Mouse (Mus musculus): ENCODE data around the gene Col16a1.

Col16a1 gene

GRCm38 (mm10) chr4:130045609-130046008 lies 2.0 kb upstream of the Col16a1 start:
- in situ Hi-C loops (cut with MboI, MseI): no loop called here

GRCm38 (mm10) chr4:130048203-130048479 lies 501 bp downstream of the Col16a1 start:
- in situ Hi-C loops (cut with MboI, MseI): no loop called here

DNA sequence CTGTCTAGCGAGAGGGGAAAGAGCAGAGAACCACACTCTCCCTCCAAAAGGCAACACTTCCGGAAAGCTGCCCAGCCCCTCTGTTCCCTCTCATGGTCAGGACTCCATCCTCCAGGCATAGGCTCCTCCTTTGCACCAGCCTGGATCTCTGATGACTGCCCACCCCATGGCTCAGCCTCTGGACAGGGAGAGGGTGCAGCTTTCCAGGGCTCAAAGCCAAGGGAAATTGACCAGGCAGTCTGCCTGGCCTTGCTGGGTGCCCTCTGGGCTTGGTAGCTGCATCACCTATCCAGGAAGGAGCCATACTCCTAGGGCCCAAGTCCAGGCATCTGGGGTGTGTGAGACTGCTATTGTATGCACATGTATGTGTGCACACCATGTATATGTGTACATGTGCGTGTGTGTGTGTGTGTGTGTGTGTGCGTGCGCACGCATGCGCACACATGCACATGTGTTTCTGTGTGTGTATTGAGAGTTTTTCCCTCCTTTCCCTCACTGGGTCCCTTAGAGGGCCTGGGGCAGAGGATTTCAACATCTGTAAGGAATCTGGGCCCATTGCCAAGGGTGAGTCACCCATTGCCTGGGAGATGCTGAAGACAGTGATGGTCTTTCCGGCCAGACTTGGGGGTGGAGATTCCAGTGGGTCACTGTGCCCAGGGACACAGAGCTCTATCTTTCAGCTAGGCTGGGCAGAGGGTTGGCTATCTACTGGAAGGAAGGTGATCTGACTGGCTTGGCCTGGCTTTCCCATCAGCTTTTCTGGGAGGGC lies 2.6 kb downstream of the Col16a1 start:
- in situ Hi-C loops (cut with MboI, MseI): no loop called here

DNA sequence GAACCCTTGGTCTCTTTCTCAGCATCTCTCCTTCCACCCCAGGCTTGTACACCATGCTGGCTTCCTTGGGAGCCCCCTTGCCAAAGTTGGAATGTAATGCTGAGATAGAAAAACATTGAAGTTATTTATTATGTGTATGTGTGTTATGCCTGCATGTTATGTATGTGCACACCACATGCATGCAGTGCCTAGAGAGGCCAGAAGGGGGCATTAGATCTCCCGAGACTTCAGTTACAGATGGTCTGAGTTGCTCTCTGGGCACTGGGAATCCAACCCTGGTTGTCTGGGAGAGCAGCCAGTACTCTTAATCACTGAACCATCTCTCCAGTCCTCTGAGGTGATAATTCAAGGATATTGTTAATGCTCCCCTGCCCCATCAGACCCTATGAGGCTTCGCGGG lies 4.6 kb downstream of the Col16a1 start:
- in situ Hi-C loops (cut with MboI, MseI): no loop called here

DNA sequence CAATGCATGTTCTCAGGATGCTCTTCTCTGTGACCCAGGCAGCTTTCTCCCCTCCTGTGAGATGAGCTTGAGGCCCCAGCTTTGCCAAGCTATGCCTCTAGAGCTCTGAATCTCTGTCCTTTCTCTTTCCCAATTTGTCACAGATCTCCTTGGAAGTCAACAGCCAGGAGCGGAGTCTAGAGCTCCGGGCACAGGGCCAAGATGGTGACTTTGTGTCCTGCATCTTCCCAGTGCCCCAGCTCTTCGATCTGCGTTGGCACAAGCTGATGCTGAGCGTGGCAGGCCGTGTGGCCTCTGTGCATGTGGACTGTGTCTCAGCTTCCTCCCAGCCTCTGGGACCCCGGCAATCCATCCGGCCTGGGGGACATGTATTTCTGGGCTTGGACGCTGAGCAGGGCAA lies 5.5 kb downstream of the Col16a1 start:
- in situ Hi-C loops (cut with MboI, MseI): no loop called here

DNA sequence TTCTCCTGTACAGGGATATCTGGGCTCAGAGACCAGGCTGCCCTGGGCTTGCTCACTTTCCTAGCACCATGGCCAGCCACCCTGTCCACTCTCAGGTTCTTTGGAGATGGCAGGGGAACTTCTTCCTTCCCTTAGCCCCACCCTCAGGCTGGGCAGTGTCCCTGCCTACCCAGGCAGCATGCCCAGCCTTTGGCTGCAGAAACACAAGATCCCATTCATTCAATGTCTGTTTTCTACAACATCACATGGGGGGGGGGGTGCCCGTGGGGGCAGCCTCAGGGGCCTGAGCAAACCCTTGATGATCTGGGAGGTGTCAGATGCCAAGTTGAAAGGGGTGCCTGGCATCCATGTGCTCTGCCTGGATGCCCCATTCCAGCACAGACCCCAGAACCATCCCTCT lies 7.1 kb downstream of the Col16a1 start:
- in situ Hi-C loops (cut with MboI, MseI): no loop called here

- in situ Hi-C loops (cut with MboI, MseI): no loop called here
Observed at GRCm38 (mm10) chr4:130055160-130056010, 7.7 kb downstream of the Col16a1 start.

DNA sequence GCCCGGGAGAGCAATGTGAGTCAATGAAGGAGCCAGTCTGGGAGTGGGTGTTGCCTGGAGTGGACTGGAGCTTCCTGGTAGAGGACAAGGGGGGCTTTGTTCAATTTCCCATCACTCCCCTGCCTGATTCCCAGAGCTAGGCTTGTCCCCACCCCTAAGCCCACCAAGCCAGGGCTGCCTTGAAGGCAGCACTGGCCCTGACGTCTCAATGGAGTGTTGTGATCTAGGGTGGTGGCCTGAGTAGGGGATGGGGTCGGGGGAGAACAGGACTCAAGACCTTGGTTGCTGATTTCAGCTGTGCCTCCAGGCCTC lies 8.3 kb downstream of the Col16a1 start:
- in situ Hi-C loops (cut with MboI, MseI): no loop called here

- in situ Hi-C loops (cut with MboI, MseI): no loop called here
Observed at GRCm38 (mm10) chr4:130056471-130056870, 8.8 kb downstream of the Col16a1 start.

GRCm38 (mm10) chr4:130060937-130061336 lies 13.3 kb downstream of the Col16a1 start:
- in situ Hi-C loops (cut with MboI, MseI): no loop called here

DNA sequence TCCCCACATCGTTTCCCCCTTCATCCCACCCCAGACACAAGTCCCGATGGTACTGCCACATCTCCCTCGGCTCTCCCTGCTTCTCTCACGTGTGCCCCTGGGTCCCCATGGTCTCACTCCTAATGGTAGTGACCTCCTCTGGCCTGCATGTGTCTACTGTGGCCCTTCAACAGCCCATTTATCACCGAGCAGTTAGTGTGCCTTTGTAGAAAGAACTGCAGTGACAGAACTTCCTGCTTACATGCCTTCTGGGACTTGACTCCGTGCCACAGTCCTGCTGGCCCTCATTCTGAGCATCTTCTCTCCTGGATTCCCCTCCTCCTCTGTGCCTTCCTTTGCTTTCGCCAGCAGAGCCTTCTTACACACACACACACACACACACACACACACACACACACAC lies 15.6 kb downstream of the Col16a1 start:
- in situ Hi-C loops (cut with MboI, MseI): no loop called here

GRCm38 (mm10) chr4:130066816-130067215 lies 19.2 kb downstream of the Col16a1 start:
- in situ Hi-C loops (cut with MboI, MseI): no loop called here

DNA sequence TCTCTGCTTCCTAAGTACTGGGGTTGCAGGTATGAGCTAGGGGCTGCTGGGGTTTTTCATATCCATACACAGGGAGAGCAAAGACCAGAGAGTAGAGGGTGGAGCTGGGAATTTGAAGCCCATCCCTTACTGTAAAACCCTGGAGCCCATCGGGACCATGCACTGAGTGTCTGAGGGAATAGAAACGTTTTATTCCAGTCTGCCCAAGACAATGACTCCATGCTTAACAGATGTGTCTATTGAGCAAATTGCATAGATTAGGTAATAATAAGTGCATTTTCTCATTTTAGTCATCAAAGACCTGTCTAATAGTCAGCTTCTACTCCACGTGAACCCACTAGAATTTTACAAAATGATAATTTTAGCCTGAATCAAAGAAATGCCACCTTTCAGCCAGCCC lies 22.9 kb downstream of the Col16a1 start:
- in situ Hi-C loops (cut with MboI, MseI): no loop called here

DNA sequence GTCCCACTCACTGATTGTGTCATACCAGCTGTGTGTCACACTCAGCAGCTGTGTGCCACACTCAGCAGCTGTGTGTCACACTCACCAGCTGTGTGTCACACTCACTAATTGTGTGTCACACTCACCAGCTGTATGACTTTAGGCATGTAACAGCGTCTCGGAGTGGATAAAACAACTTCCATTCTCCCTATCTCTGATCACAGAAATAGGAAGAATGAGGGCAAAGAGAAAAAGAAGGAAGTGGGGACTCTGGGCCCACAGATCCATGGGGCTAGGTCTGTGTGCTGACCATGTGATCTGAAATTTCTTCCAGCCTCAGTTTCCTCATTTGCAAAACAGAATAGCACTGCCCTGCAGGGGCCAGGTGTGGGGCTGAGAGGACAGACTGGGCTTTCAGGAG lies 24.1 kb downstream of the Col16a1 start:
- in situ Hi-C loops (cut with MboI, MseI): no loop called here

- in situ Hi-C loops (cut with MboI, MseI): no loop called here
Observed at GRCm38 (mm10) chr4:130073367-130073766, 25.7 kb downstream of the Col16a1 start.

DNA sequence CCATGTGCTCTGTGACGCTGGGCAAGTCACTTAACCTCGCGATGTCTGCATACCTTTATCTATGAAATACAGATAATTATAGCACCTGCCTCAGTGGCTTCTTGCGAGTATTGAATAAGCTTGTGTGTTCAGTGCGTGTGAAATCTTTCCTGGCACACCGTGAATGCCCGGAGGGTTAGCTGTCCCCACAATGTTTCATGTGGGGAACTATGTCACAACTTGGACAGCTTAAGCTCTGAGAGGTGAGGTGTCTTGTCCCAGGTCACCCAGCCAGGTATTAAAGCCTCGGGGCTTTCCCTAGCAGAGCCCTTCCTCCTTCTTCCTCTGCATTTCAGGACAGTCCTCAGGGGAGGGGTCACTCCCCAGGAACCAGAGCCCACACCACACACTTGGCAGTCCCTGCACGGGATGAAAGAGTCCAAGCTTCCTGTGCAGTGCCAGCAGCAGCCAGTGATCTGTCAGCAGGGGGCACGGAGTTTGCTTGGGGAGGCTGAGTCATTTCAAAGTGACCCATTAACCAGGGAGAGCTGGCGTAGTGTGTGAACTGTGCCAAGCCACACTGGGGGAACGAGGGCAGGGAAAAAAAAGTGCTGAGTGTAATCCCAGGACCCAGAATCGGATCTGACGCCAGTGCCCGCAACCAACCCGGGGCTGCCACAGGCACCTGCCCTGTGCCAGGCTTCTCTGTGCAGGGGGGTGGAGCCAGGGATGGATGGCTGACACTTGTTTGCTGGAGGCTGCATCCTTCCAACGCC lies 27.3 kb downstream of the Col16a1 start:
- in situ Hi-C loops (cut with MboI, MseI): no loop called here

- in situ Hi-C loops (cut with MboI, MseI): no loop called here
Observed at GRCm38 (mm10) chr4:130076856-130077255, 29.2 kb downstream of the Col16a1 start.

DNA sequence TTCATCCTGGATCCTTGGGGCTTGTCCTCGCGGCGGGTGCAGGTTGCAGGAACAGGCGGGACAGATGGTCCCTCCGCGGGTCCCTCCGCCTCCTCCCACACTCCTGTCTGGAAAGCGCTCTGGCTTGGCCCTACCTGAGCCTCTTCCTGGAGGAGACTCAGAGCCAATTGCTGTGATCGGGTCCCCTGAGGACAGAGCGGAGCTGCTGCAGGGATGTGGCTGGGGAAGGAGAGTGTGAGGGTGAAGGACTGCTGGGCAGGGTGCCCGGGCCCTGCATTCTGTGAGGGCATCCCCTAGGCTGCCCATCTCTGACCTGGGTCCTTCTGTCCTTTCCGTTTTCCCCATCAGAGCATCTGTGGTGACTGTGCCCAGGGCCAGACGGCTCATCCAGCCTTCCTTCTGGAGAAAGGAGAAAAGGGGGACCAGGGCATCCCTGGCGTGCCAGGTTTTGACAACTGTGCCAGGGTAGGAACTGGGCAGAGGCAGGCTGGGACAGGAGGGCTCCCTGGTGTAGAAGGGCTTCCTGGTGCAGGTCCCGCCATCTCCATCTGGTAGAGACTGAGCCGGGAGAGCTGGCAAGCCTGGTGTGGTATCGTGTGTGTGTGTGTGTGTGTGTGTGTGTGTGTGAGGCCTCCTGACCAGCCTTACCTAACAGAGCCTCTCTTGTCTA lies 31.3 kb downstream of the Col16a1 start:
- in situ Hi-C loops (cut with MboI, MseI): no loop called here

GRCm38 (mm10) chr4:130079521-130079920 lies 31.9 kb downstream of the Col16a1 start:
- in situ Hi-C loops (cut with MboI, MseI): no loop called here

DNA sequence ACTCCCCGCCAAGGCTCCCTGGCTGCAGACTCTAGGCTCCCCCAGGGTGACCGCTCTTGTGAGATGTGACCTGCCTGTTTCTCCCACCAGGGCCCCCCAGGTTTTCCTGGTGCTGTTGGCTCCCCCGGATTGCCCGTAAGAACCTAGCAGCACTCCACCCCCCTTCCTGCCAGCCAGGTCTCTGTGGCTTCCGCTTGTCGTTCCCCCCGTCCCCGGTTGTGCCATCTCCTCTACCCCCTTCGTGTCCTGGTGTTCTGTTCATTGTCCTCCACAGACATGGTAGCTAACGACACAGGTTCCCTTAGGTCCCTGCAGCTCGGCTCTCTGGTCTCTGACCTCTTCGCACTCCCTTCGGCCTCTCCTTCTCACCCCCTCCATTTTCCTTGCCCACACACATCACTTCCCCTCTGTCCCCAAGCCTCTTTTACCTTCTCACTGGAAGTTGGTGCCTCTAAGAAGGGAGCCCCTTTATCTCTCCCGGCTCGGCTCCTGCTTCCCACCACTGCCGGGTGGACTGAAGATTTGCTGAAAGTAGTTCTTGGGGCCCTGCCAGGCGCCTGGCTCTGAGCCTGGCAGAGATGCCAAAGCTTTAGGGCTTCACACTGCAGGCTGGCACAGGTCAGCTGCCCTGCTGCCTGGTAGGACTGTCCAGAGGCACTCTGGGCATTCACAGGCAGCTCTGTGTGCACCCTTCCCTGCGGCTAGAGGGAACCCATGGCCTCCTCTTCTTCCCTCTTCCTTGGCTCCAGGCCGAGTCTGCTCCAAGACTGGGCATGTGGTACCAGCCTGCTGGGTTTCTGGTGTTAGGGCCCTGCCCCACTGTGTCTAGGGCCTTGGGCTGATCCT lies 33.9 kb downstream of the Col16a1 start:
- in situ Hi-C loops (cut with MboI, MseI): loop anchor here (5.0 to 10.0 kb wide), 2 partner anchors 119 to 307 kb away; no protein-coding TSS in a partner anchor

- in situ Hi-C loops (cut with MboI, MseI): loop anchor here (5.0 to 10.0 kb wide), 2 partner anchors 120 to 307 kb away; no protein-coding TSS in a partner anchor
Observed at GRCm38 (mm10) chr4:130082211-130082610, 34.6 kb downstream of the Col16a1 start.

All from T-helper 1 cell (primary cell).